Mouse (Mus musculus): Measurements from ENCODE around the gene Selplg.
A peak's percentile ranks its signal among the peaks of the same experiment; 100 is the strongest.

DNA sequence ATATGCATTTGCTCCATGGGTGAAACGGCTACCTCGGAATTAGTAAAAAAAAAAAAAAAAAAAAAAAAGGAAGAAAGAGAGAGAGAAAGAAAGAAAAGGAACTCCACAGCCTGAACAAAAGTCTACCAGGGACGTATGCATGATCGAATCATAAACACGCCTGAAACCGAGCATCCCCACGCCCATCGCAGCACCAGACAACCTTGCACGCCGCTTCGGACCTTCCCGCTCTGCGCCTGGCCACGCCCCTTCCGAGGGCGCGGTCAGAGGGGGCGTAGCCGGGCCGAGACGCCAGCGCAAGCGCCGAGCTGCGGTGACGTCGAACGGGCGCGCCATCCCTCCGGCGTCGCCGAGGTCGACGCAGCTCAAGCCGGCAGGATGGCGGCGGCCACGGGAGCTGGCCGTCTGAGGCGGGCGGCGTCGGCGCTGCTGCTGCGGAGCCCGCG, 60.0 kb downstream of the Selplg start, which contains the start of the genes Sart3 and Iscu:
- TF ChIP-seq POLR2A (IDR thresholded peaks at IDR 0.05; ENCODE audit: borderline replicate concordance, insufficient read depth, low read length), result peak; percentile 76
- no peak for TF ChIP-seq CTCF (IDR thresholded peaks at IDR 0.05; ENCODE audit: borderline replicate concordance, insufficient read depth, low read depth, low read length)
